9 mouse cellular contexts compared by ENCODE assay signal in the genomic region with DNA sequence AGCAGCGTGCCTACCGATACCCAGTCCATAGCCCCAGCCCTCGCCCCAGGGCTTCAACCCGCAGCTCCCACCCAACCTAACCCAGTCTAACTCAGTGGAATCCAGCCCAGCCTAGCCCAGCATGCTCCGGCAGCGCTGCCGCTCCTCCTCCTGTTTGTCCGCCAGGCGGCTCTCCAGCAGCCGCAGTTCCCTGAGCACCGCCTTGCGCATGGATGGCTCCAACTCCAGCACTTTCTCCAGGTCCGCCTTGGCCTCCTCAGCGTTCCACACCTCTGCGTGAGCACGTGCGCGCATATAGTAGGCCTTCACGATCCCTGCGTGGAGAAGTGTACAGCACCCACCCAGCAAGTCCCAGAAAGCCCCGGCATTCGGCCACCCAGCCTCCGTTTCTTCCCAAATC. TPM values are rescaled to one million over a fixed set of nuclear protein-coding genes. Genes with fewer than 3 reads are reported as not detected.
DNase-seq lines count a peak whose midpoint lies in the region; ATAC-seq and TF ChIP-seq lines count a peak whose summit lies in the region.
"Had no signal": no experiment of that assay in that cellular context is flagged by ENCODE, and none has a peak within 500 bp of the region (broad histone marks: within the 10 kb centered on the region; RNA-seq: fewer than 3 reads in every experiment).

No protein-coding gene starts in this region.

- H3K9me3 ChIP-seq in midbrain, embryonic 11.5 days (ENCODE audit: control insufficient read depth, low read length): no peaks in the 10 kb centered on the region
- H3K9me3 ChIP-seq in midbrain, embryonic 16.5 days (replicated peaks; ENCODE audit: control insufficient read depth, low read length, poor library complexity, severe bottlenecking): no peaks in the 10 kb centered on the region
- no peaks in the 10 kb centered on the region for H3K9me3 ChIP-seq in forebrain, embryonic 13.5 days (replicated peaks)
- no peaks in the 10 kb centered on the region for H3K9me3 ChIP-seq in liver, embryonic 14.5 days (ENCODE audit: control insufficient read depth, low read length)
- H3K9me3 ChIP-seq: hindbrain, embryonic 15.5 days had no signal

- TF ChIP-seq EP300 in liver, embryonic 14.5 days (IDR thresholded peaks at IDR 0.05; ENCODE audit: low read depth): no peak

- H3K4me2 ChIP-seq in midbrain, embryonic 11.5 days: no peak overlapping the region
- no peak overlapping the region for H3K4me2 ChIP-seq in midbrain, embryonic 16.5 days (ENCODE audit: low read length)
- H3K4me2 ChIP-seq in forebrain, embryonic 13.5 days: no peak overlapping the region
- H3K4me2 ChIP-seq in liver, embryonic 14.5 days (ENCODE audit: low read depth): no peak overlapping the region
- H3K4me2 ChIP-seq: hindbrain, embryonic 15.5 days had no signal

- H3K9ac ChIP-seq in midbrain, embryonic 11.5 days (ENCODE audit: low read length): no peak overlapping the region
- no peak overlapping the region for H3K9ac ChIP-seq in midbrain, embryonic 16.5 days (ENCODE audit: low read depth, low read length)
- no peak overlapping the region for H3K9ac ChIP-seq in forebrain, embryonic 13.5 days
- no peak overlapping the region for H3K9ac ChIP-seq in liver, embryonic 14.5 days (replicated peaks)
- H3K9ac ChIP-seq: hindbrain, embryonic 15.5 days had no signal

- H3K27ac ChIP-seq in midbrain, embryonic 11.5 days (ENCODE audit: low read depth, low read length): no peak overlapping the region
- no peak overlapping the region for H3K27ac ChIP-seq in midbrain, embryonic 16.5 days (ENCODE audit: low read length)
- H3K27ac ChIP-seq in forebrain, embryonic 13.5 days: no peak overlapping the region
- H3K27ac ChIP-seq in liver, embryonic 14.5 days: no peak overlapping the region
- H3K27ac ChIP-seq: hindbrain, embryonic 15.5 days had no signal

- no peaks in the 10 kb centered on the region for H3K4me1 ChIP-seq in midbrain, embryonic 11.5 days (ENCODE audit: control insufficient read depth, insufficient read depth, low read length)
- 0 out of 2 replicates have a peak, but pooled peaks cover 2% of the 10 kb centered on the region for H3K4me1 ChIP-seq in midbrain, embryonic 16.5 days (ENCODE audit: control insufficient read depth, insufficient read depth, low read length)
- 0 out of 2 replicates have a peak, but pooled peaks cover 6% of the 10 kb centered on the region for H3K4me1 ChIP-seq in forebrain, embryonic 13.5 days
- no peaks in the 10 kb centered on the region for H3K4me1 ChIP-seq in liver, embryonic 14.5 days (replicated peaks; ENCODE audit: control insufficient read depth in 2 of 2, insufficient read depth in 2 of 2, low read length in 1 of 2)

- peak; percentile 47; the same call in 1 of the 2 replicates for ATAC-seq in midbrain, embryonic 11.5 days (ENCODE audit: low FRiP score)
- no peak for ATAC-seq in midbrain, embryonic 16.5 days
- peak; percentile 50; the same call in 1 of the 2 replicates for ATAC-seq in forebrain, embryonic 13.5 days
- ATAC-seq in liver, embryonic 14.5 days (ENCODE audit: insufficient read depth): no peak
- ATAC-seq in activated CD4-positive, CD25-positive, alpha-beta regulatory T cell, adult 4 months: no peak

- H3K27me3 ChIP-seq in midbrain, embryonic 11.5 days (ENCODE audit: control insufficient read depth, insufficient read depth, low read length): peaks cover 2% of the 10 kb centered on the region; the same call in 1 of the 2 replicates
- H3K27me3 ChIP-seq in midbrain, embryonic 16.5 days (ENCODE audit: control insufficient read depth, insufficient read depth, low read depth, low read length): no peaks in the 10 kb centered on the region
- H3K27me3 ChIP-seq in forebrain, embryonic 13.5 days: peaks cover 17% of the 10 kb centered on the region
- no peaks in the 10 kb centered on the region for H3K27me3 ChIP-seq in liver, embryonic 14.5 days (ENCODE audit: control insufficient read depth, insufficient read depth, low read length)

- intact Hi-C loops in gastrocnemius, postnatal 14 days (cut with DNase I; ENCODE audit: low total_unique reads): loop anchor here (5.0 to 10.0 kb wide), 2 partner anchors 37 to 354 kb away; no protein-coding TSS in a partner anchor
- intact Hi-C loops in gastrocnemius, postnatal 36 days (cut with DNase I): no loop called here

- no peaks in the 10 kb centered on the region for H3K36me3 ChIP-seq in midbrain, embryonic 11.5 days (ENCODE audit: control insufficient read depth, insufficient read depth, low read length)
- H3K36me3 ChIP-seq in midbrain, embryonic 16.5 days (ENCODE audit: control insufficient read depth, insufficient read depth, low read length): no peaks in the 10 kb centered on the region
- no peaks in the 10 kb centered on the region for H3K36me3 ChIP-seq in forebrain, embryonic 13.5 days (ENCODE audit: poor library complexity, severe bottlenecking)
- H3K36me3 ChIP-seq in liver, embryonic 14.5 days (replicated peaks; ENCODE audit: control insufficient read depth, insufficient read depth, low read depth): no peaks in the 10 kb centered on the region
- H3K36me3 ChIP-seq: hindbrain, embryonic 15.5 days had no signal

- 22% methylated on average over 23 of the region's 23 CpGs for WGBS in midbrain, embryonic 11.5 days
- 23% methylated on average over 23 of the region's 23 CpGs for WGBS in midbrain, embryonic 16.5 days
- WGBS in forebrain, embryonic 13.5 days: 19% methylated on average over 23 of the region's 23 CpGs
- 22% methylated on average over 23 of the region's 23 CpGs for WGBS in liver, embryonic 14.5 days (ENCODE audit: insufficient replicate concordance)

- no peak overlapping the region for H3K4me3 ChIP-seq in midbrain, embryonic 11.5 days (ENCODE audit: low read depth, low read length)
- H3K4me3 ChIP-seq in midbrain, embryonic 16.5 days (ENCODE audit: low read depth, low read length): no peak overlapping the region
- H3K4me3 ChIP-seq in forebrain, embryonic 13.5 days: no peak overlapping the region
- no peak overlapping the region for H3K4me3 ChIP-seq in liver, embryonic 14.5 days (ENCODE audit: insufficient read depth in 1 of 2, low read depth in 2 of 2, low read length in 2 of 2)
- H3K4me3 ChIP-seq: hindbrain, embryonic 15.5 days had no signal

- DNase-seq in gastrocnemius, postnatal 14 days: peak; percentile 57
- DNase-seq in gastrocnemius, postnatal 36 days: no peak
- DNase-seq in midbrain, embryonic 11.5 days (ENCODE audit: low spot score, missing footprints): peak; percentile 91
- no peak for DNase-seq in liver, embryonic 14.5 days (ENCODE audit: low read depth in 3 of 3, low spot score in 3 of 3)
- peak; percentile 24 for DNase-seq in testis, postnatal 14 days (ENCODE audit: low spot score)

- TF ChIP-seq CTCF in liver, embryonic 14.5 days (IDR thresholded peaks at IDR 0.05; ENCODE audit: low read depth): peak; percentile 63

RNA-seq across cellular contexts. Expression of gene Aipl1, which starts 8.2 kb away (rescaled TPM):
- total RNA-seq in gastrocnemius, postnatal 14 days (2021): under 1 TPM in 1 of 2 experiments, not detected in 1; 0.13 TPM
- total RNA-seq in gastrocnemius, postnatal 36 days (2021): not detected
- polyA plus RNA-seq in midbrain, embryonic 11.5 days (2014; fragmentation: Nextera tagmentation; extraction: Ambion mirVana): 0.15 and 0.44 TPM in 2 replicates
- 0.34 and 0.65 TPM in 2 replicates for polyA plus RNA-seq in midbrain, embryonic 16.5 days (2015; fragmentation: Nextera tagmentation; extraction: Ambion mirVana)
- polyA plus RNA-seq in forebrain, embryonic 13.5 days (2015; fragmentation: Nextera tagmentation; extraction: Ambion mirVana): 0.23 and 0.31 TPM in 2 replicates
- polyA plus RNA-seq in liver, embryonic 14.5 days (2012; rRNA removed): 0.11 TPM in 2 replicates
- polyA plus RNA-seq in liver, embryonic 14.5 days (2014; fragmentation: Nextera tagmentation; extraction: Ambion mirVana): 0.11 and 0.14 TPM in 2 replicates
- under 1 TPM in 1 of 2 experiments, not detected in 1; 0.33 TPM for polyA plus RNA-seq in activated CD4-positive, CD25-positive, alpha-beta regulatory T cell, adult 4 months (2017; shearing (Covaris generic))

RNA-seq across cellular contexts. Expression of gene Pimreg, which starts 12.7 kb away (rescaled TPM):
- 1 to 10 TPM; 3.9 to 5.6 TPM for total RNA-seq in gastrocnemius, postnatal 14 days (2021)
- total RNA-seq in gastrocnemius, postnatal 36 days (2021): under 1 TPM; 0.62 to 0.71 TPM
- 201 and 214 TPM in 2 replicates for polyA plus RNA-seq in midbrain, embryonic 11.5 days (2014; fragmentation: Nextera tagmentation; extraction: Ambion mirVana)
- 19.4 and 24.5 TPM in 2 replicates for polyA plus RNA-seq in midbrain, embryonic 16.5 days (2015; fragmentation: Nextera tagmentation; extraction: Ambion mirVana)
- polyA plus RNA-seq in forebrain, embryonic 13.5 days (2015; fragmentation: Nextera tagmentation; extraction: Ambion mirVana): 155 and 171 TPM in 2 replicates
- polyA plus RNA-seq in liver, embryonic 14.5 days (2012; rRNA removed): 12.1 and 13.0 TPM in 2 replicates
- polyA plus RNA-seq in liver, embryonic 14.5 days (2014; fragmentation: Nextera tagmentation; extraction: Ambion mirVana): 18.5 and 21.4 TPM in 2 replicates
- polyA plus RNA-seq in activated CD4-positive, CD25-positive, alpha-beta regulatory T cell, adult 4 months (2017; shearing (Covaris generic)): 1 to 10 TPM; 9.5 to 9.7 TPM

Comparison
In these comparisons a context has a peak if more than half of its experiments do, and no peak if none do; other contexts are left out.
1. DNase-seq: peak in gastrocnemius, postnatal 14 days (single experiment), midbrain, embryonic 11.5 days (single experiment) and testis, postnatal 14 days (single experiment); none in gastrocnemius, postnatal 36 days (0 of 2) and liver, embryonic 14.5 days (0 of 3).
2. ATAC-seq: peak in midbrain, embryonic 11.5 days (single experiment) and forebrain, embryonic 13.5 days (single experiment); none in midbrain, embryonic 16.5 days (single experiment), liver, embryonic 14.5 days (single experiment) and activated CD4-positive, CD25-positive, alpha-beta regulatory T cell, adult 4 months (single experiment).